Mouse (Mus musculus): ENCODE measurements around the gene Pfkl. TPM values are rescaled to one million over a fixed set of nuclear protein-coding genes. Genes with fewer than 3 reads are reported as not detected.

Pfkl gene
- polyA plus RNA-seq, 1 experiment from 2014 or later, result 190 TPM

DNA sequence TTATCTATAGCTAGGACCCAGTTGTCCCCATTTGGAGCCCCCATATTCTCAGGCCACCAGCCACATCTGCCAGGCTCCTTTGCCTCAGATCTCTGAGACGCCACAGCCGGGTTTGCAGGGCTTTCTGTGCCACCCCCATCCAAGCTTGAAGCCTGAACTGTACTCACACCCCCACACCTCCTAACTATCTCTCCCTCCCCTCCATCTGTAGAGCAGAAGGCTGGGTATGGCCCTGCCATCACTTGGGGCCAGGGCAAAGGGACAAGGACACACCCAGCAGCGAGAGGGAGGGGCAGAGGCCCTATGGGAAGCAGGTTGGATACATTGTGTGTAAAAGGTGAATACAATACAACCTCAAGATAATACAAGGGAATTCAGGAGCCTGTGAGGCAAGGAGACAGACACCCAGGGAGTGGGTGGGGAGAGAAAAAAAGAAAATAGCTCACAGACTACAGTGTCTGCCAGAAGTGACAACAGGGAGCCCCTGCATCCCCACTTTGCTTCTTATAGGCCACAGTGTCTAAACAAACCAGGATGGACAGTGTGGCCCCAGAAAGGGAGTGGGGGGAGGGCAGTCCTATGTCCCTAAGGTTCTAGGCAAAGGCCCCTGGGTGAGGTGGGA is 5.3 kb downstream of the Pfkl start:
- Histone ChIP-seq H3K4me2 (replicated peaks; ENCODE audit: low read depth, low read length) (no peak overlapping the region), H3K4me1 (ENCODE audit: insufficient read depth, low read length) (peaks cover 35% of the 10 kb centered on the region), H3K9ac (replicated peaks; ENCODE audit: low read length) (no peak overlapping the region), H3K9me3 (ENCODE audit: low read length) (no peaks in the 10 kb centered on the region), H3K27ac (ENCODE audit: low read length) (no peak overlapping the region), H3K36me3 (ENCODE audit: insufficient read depth, low read length) (peaks cover 35% of the 10 kb centered on the region), H3K27me3 (ENCODE audit: insufficient read depth, low read length) (no peaks in the 10 kb centered on the region), H3K4me3 (ENCODE audit: low read length) (no peak overlapping the region)
- WGBS, result 92% methylated on average over 3 of the region's 3 CpGs
- no peak for ATAC-seq (ENCODE audit: low FRiP score, low TSS enrichment)

DNA sequence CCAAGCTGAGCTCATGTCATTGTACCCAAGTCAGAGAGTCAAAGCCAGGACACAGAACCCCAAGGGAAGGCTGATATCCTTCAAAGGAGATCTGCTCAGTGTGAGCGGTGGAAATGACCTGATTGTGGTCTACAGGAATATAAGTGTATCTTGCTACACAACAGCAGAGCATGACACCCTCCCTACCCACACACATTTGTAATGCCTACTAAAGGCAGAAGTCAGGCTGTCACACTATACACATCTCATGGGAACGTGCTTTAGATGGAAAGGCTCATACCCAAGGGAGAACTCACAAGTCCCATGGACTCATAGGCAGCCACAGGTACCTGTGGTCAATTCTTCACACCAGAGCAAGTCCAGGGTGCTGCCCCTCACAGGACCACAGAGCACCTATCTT is 7.6 kb downstream of the Pfkl start:
- Histone ChIP-seq H3K27ac (ENCODE audit: low read length) (no peak overlapping the region), H3K4me2 (replicated peaks; ENCODE audit: low read depth, low read length) (no peak overlapping the region), H3K9ac (replicated peaks; ENCODE audit: low read length) (no peak overlapping the region), H3K36me3 (ENCODE audit: insufficient read depth, low read length) (peaks cover 56% of the 10 kb centered on the region), H3K9me3 (ENCODE audit: low read length) (no peaks in the 10 kb centered on the region), H3K4me1 (ENCODE audit: insufficient read depth, low read length) (peaks cover 18% of the 10 kb centered on the region), H3K4me3 (ENCODE audit: low read length) (no peak overlapping the region), H3K27me3 (ENCODE audit: insufficient read depth, low read length) (no peaks in the 10 kb centered on the region)
- 84% methylated on average over 2 of the region's 2 CpGs for WGBS
- ATAC-seq (ENCODE audit: low FRiP score, low TSS enrichment), result no peak

DNA sequence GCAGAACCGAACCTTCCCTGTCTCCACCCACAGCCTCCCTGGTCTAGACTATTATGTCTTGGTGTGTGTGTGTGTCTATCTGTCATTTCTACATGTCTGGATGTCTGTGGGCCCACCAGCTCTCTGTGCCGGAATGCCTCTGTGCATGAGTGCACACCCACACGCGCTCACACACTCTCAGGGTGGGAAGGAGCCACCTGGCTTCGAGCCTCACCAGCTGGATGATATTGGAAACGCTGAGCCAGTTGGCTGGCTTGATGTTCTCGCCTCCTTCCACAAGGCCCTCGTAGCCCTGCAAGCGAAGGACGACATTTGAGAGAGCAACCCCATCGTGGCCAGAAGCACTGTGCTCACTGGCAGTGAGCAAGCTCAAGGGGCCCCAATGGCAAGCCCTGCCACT is 8.1 kb downstream of the Pfkl start:
- Histone ChIP-seq H3K27ac (ENCODE audit: low read length) (no peak overlapping the region), H3K27me3 (ENCODE audit: insufficient read depth, low read length) (no peaks in the 10 kb centered on the region), H3K4me1 (ENCODE audit: insufficient read depth, low read length) (peaks cover 13% of the 10 kb centered on the region), H3K9ac (replicated peaks; ENCODE audit: low read length) (no peak overlapping the region), H3K36me3 (ENCODE audit: insufficient read depth, low read length) (peaks cover 59% of the 10 kb centered on the region), H3K4me3 (ENCODE audit: low read length) (no peak overlapping the region), H3K9me3 (ENCODE audit: low read length) (no peaks in the 10 kb centered on the region), H3K4me2 (replicated peaks; ENCODE audit: low read depth, low read length) (no peak overlapping the region)
- ATAC-seq (ENCODE audit: low FRiP score, low TSS enrichment), result no peak
- WGBS, result 68% methylated on average over 11 of the region's 11 CpGs

DNA sequence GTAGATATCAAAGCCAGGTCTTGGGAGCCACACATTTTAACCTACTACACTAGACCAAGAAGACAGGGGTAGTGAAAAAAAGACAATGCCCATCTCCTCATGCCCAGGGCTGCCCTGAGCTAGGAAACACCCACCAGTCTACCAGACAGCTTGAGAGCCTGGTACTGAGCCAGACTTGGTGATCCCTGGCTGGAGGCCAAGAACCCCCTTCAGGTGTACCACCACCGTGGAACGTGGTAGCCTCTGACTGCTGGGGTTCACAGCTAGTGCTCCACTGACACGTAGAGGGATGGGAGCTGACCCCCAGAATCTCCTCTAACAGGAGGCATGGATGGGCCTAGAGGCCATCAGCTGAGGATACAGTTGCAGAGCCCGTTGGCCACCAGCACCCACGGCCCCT is 9.7 kb downstream of the Pfkl start:
- H3K27ac ChIP-seq (ENCODE audit: low read length), result no peak overlapping the region
- ATAC-seq (ENCODE audit: low FRiP score, low TSS enrichment), result no peak
- no peak overlapping the region for H3K4me3 ChIP-seq (ENCODE audit: low read length)
- H3K36me3 ChIP-seq (ENCODE audit: insufficient read depth, low read length), result peaks cover 74% of the 10 kb centered on the region
- H3K9me3 ChIP-seq (ENCODE audit: low read length), result no peaks in the 10 kb centered on the region
- H3K27me3 ChIP-seq (ENCODE audit: insufficient read depth, low read length), result no peaks in the 10 kb centered on the region
- H3K4me1 ChIP-seq (ENCODE audit: insufficient read depth, low read length), result no peaks in the 10 kb centered on the region
- H3K4me2 ChIP-seq (replicated peaks; ENCODE audit: low read depth, low read length), result no peak overlapping the region
- WGBS, result 95% methylated on average over 5 of the region's 5 CpGs
- H3K9ac ChIP-seq (replicated peaks; ENCODE audit: low read length), result no peak overlapping the region

GRCm38 (mm10) chr10:77995639-77996038 is 14.2 kb downstream of the Pfkl start:
- no peak for ATAC-seq (ENCODE audit: low FRiP score, low TSS enrichment)
- no peaks in the 10 kb centered on the region for H3K9me3 ChIP-seq (ENCODE audit: low read length)
- H3K36me3 ChIP-seq (ENCODE audit: insufficient read depth, low read length), result peaks cover 84% of the 10 kb centered on the region
- H3K4me2 ChIP-seq (replicated peaks; ENCODE audit: low read depth, low read length), result no peak overlapping the region
- no peaks in the 10 kb centered on the region for H3K4me1 ChIP-seq (ENCODE audit: insufficient read depth, low read length)
- H3K27me3 ChIP-seq (ENCODE audit: insufficient read depth, low read length), result no peaks in the 10 kb centered on the region
- no peak overlapping the region for H3K9ac ChIP-seq (replicated peaks; ENCODE audit: low read length)
- no peak overlapping the region for H3K27ac ChIP-seq (ENCODE audit: low read length)
- 92% methylated on average over 3 of the region's 3 CpGs for WGBS
- H3K4me3 ChIP-seq (ENCODE audit: low read length), result no peak overlapping the region

GRCm38 (mm10) chr10:77985775-77986174 is 24.1 kb downstream of the Pfkl start:
- H3K27ac ChIP-seq (ENCODE audit: low read length), result no peak overlapping the region
- WGBS, result 77% methylated on average over 5 of the region's 5 CpGs
- no peak for ATAC-seq (ENCODE audit: low FRiP score, low TSS enrichment)
- H3K36me3 ChIP-seq (ENCODE audit: insufficient read depth, low read length), result peaks cover 43% of the 10 kb centered on the region
- H3K4me1 ChIP-seq (ENCODE audit: insufficient read depth, low read length), result no peaks in the 10 kb centered on the region
- no peak overlapping the region for H3K4me2 ChIP-seq (replicated peaks; ENCODE audit: low read depth, low read length)
- H3K4me3 ChIP-seq (ENCODE audit: low read length), result no peak overlapping the region
- no peaks in the 10 kb centered on the region for H3K9me3 ChIP-seq (ENCODE audit: low read length)
- H3K9ac ChIP-seq (replicated peaks; ENCODE audit: low read length), result no peak overlapping the region
- no peaks in the 10 kb centered on the region for H3K27me3 ChIP-seq (ENCODE audit: insufficient read depth, low read length)

DNA sequence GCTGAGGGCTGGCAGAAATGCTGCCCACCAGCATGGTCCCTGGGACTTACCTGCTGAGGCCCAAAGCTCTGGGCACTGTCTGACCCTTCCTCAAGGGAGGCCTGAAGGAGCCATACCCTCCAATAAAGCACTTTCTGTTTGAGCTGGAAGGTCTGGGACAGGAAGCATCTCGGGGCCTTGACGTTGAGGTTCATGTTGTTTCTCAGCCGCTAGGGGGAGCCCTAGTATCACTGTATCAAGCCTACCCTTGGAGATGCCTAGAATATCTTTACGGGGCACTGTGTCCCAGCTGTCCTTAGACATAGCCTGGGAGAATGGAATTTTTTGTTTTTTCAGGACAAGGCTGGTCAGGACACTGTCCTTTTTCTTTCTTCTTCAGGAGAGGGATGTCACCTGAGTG is 25.2 kb downstream of the Pfkl start:
- Histone ChIP-seq H3K9me3 (ENCODE audit: low read length) (no peaks in the 10 kb centered on the region), H3K27me3 (ENCODE audit: insufficient read depth, low read length) (no peaks in the 10 kb centered on the region), H3K27ac (ENCODE audit: low read length) (no peak overlapping the region), H3K36me3 (ENCODE audit: insufficient read depth, low read length) (peaks cover 38% of the 10 kb centered on the region), H3K4me2 (replicated peaks; ENCODE audit: low read depth, low read length) (no peak overlapping the region), H3K4me3 (ENCODE audit: low read length) (no peak overlapping the region), H3K4me1 (ENCODE audit: insufficient read depth, low read length) (0 out of 2 replicates have a peak, but pooled peaks cover under 1% of the 10 kb centered on the region), H3K9ac (replicated peaks; ENCODE audit: low read length) (no peak overlapping the region)
- ATAC-seq (ENCODE audit: low FRiP score, low TSS enrichment), result peak; percentile 60
- 0% methylated on average over 4 of the region's 4 CpGs for WGBS

- Histone ChIP-seq H3K27me3 (ENCODE audit: insufficient read depth, low read length) (no peaks in the 10 kb centered on the region), H3K4me1 (ENCODE audit: insufficient read depth, low read length) (peaks cover 15% of the 10 kb centered on the region), H3K27ac (ENCODE audit: low read length) (peak within 1 kb of the TSS; percentile 46; the same call in 1 of the 2 replicates), H3K4me3 (ENCODE audit: low read length) (peak within 1 kb of the TSS; percentile 75), H3K9me3 (ENCODE audit: low read length) (no peaks in the 10 kb centered on the region), H3K9ac (replicated peaks; ENCODE audit: low read length) (peak within 1 kb of the TSS; percentile 82), H3K4me2 (replicated peaks; ENCODE audit: low read depth, low read length) (peak within 1 kb of the TSS; percentile 61), H3K36me3 (ENCODE audit: insufficient read depth, low read length) (0 out of 2 replicates have a peak, but pooled peaks cover 10% of the 10 kb centered on the region)
- peak; percentile 98 for ATAC-seq (ENCODE audit: low FRiP score, low TSS enrichment)
- WGBS, result under 1% methylated on average over 57 of the region's 57 CpGs
Measured at GRCm38 (mm10) chr10:77978351-77979350, 31.2 kb downstream of the Pfkl start, which contains the start of gene 1810043G02Rik. Gene 1810043G02Rik (plus strand): TSS chr10:77978524.

DNA sequence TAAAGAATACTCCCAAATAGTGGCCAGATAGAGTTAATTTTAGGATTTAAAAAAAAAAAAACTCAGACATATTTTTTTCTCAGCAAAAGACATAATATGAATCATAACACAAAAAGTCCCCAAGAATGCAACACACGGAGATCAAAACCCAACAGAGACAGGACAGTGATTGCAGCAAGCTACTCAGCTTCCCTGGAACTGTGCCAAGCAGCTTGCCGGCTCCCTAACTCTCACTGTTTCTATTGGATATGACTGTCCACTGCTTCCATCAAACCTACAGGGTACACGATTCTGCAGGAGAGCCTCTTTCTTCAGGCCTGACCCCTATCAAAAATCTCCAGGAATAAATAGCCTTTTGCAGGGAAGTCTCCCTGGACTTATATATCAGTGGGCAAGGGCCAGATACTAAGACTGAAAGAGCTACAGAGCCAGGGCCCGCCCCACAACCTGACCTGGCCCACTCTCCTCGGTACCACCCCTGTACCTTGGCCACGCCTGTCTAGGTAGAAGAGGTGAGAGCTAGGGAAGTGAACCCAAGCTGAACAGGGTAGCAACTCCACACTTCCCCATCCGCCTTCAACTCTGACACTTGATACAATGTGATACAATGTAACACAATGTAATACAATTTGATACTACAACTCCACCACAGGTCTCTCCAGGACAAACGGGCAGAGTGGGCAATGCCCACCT is 33.3 kb downstream of the Pfkl start:
- Histone ChIP-seq H3K27me3 (ENCODE audit: insufficient read depth, low read length) (no peaks in the 10 kb centered on the region), H3K9ac (replicated peaks; ENCODE audit: low read length) (no peak overlapping the region), H3K4me2 (replicated peaks; ENCODE audit: low read depth, low read length) (no peak overlapping the region), H3K4me1 (ENCODE audit: insufficient read depth, low read length) (peaks cover 15% of the 10 kb centered on the region), H3K4me3 (ENCODE audit: low read length) (no peak overlapping the region), H3K9me3 (ENCODE audit: low read length) (no peaks in the 10 kb centered on the region), H3K27ac (ENCODE audit: low read length) (no peak overlapping the region), H3K36me3 (ENCODE audit: insufficient read depth, low read length) (0 out of 2 replicates have a peak, but pooled peaks cover 10% of the 10 kb centered on the region)
- 64% methylated on average over 8 of the region's 8 CpGs for WGBS
- ATAC-seq (ENCODE audit: low FRiP score, low TSS enrichment), result no peak

Data from kidney, embryonic 16.5 days (tissue).